Mouse (Mus musculus) kidney, postnatal 25 days (tissue): ENCODE results near the gene Whamm.

Experiments
- DNase-seq, 2 experiments: peaks; one replicate each; pipeline ENCODE4 v3.0.0; 2021; ENCODE audit warnings: mixed read lengths in 2 of 2

The Whamm gene

GRCm38 (mm10) chr7:81599379-81600280, 28.6 kb downstream of the Whamm start:
- DNase-seq, result no peak

GRCm38 (mm10) chr7:81604991-81605390, 33.9 kb downstream of the Whamm start:
- DNase-seq, result no peak

- no peak for DNase-seq
Measured at GRCm38 (mm10) chr7:81605489-81605888, 34.4 kb downstream of the Whamm start.

GRCm38 (mm10) chr7:81606452-81606851, 35.4 kb downstream of the Whamm start:
- DNase-seq, result no peak

GRCm38 (mm10) chr7:81610125-81610524, 39.1 kb downstream of the Whamm start:
- DNase-seq, result peak in 1 of 2 experiments; percentile 18

GRCm38 (mm10) chr7:81612856-81613635, 42.0 kb downstream of the Whamm start:
- DNase-seq, result no peak

- DNase-seq, result no peak
Measured at GRCm38 (mm10) chr7:81615031-81615430, 44.0 kb downstream of the Whamm start.

GRCm38 (mm10) chr7:81622793-81623192, 51.7 kb downstream of the Whamm start:
- no peak for DNase-seq

- no peak for DNase-seq
Measured at GRCm38 (mm10) chr7:81623767-81624166, 52.7 kb downstream of the Whamm start.

GRCm38 (mm10) chr7:81626460-81626859, 55.4 kb downstream of the Whamm start:
- DNase-seq, result peak in 1 of 2 experiments; percentile 34

- DNase-seq, result no peak
Measured at GRCm38 (mm10) chr7:81631261-81631660, 60.2 kb downstream of the Whamm start.

- DNase-seq, result peak in 1 of 2 experiments; percentile 11
Measured at GRCm38 (mm10) chr7:81632586-81632985, 61.5 kb downstream of the Whamm start.

- no peak for DNase-seq
Measured at GRCm38 (mm10) chr7:81641101-81641500, 70.0 kb downstream of the Whamm start.

GRCm38 (mm10) chr7:81644551-81645235, 73.6 kb downstream of the Whamm start:
- no peak for DNase-seq
